Mouse (Mus musculus) liver, adult 2 months (tissue): ENCODE measurements around the gene Phip. TPM values are rescaled to one million over a fixed set of nuclear protein-coding genes. Genes with fewer than 3 reads are reported as not detected.
A peak's percentile ranks its signal among the peaks of the same experiment; 100 is the strongest.

Source experiments
- DNase-seq: peaks from one replicate; pipeline ENCODE4 v3.0.0-alpha.2; 2011; ENCODE audit warnings: low read depth, low spot score; ENCODE audit errors: extremely low read depth
- H3K27ac ChIP-seq: fragments of 200-500 bp; replicated peaks from 2 replicates; pipeline ENCODE4 v1.5.1; 2012; ENCODE audit warnings: low read depth, mild to moderate bottlenecking, control low read depth, inconsistent platforms, low read length; ENCODE audit not compliant: insufficient read depth
- H3K27me3 ChIP-seq: fragments of 200-500 bp; 2 replicates; pipeline ENCODE4 v1.6.1; 2012; ENCODE audit warnings: mild to moderate bottlenecking, moderate library complexity, low read length, inconsistent platforms; ENCODE audit not compliant: control insufficient read depth, insufficient read depth
- H3K36me3 ChIP-seq: fragments of 200-500 bp; 2 replicates; pipeline ENCODE4 v1.6.1; 2012; ENCODE audit warnings: low read length, inconsistent platforms; ENCODE audit not compliant: control insufficient read depth, insufficient read depth
- H3K4me1 ChIP-seq: fragments of 200-500 bp; 2 replicates; pipeline ENCODE4 v1.6.1; 2011; ENCODE audit warnings: low read length; ENCODE audit not compliant: control insufficient read depth, insufficient read depth
- H3K4me3 ChIP-seq: fragments of 200-500 bp; 2 replicates; pipeline ENCODE4 v1.5.1; 2011; ENCODE audit warnings: low read depth, mild to moderate bottlenecking, control low read depth, low read length, moderate library complexity; ENCODE audit not compliant: insufficient read depth
- H3K79me2 ChIP-seq: fragments of 200-500 bp; 2 replicates; pipeline ENCODE4 v1.6.1; 2012; ENCODE audit warnings: inconsistent platforms, mild to moderate bottlenecking, low read length, moderate library complexity; ENCODE audit not compliant: control insufficient read depth, insufficient read depth
- H3K9ac ChIP-seq: fragments of 200-500 bp; 2 replicates; pipeline ENCODE4 v1.6.1; 2012; ENCODE audit warnings: low read depth, mild to moderate bottlenecking, control low read depth, inconsistent platforms, low read length
- CTCF ChIP-seq: fragments of 200-500 bp; IDR thresholded peaks from 2 replicates; pipeline ENCODE4 v1.5.1; 2011; ENCODE audit warnings: low read depth, low read length, control low read depth
- POLR2A ChIP-seq: fragments of 200-500 bp; IDR thresholded peaks from 2 replicates; pipeline ENCODE4 v1.6.1; 2011; ENCODE audit warnings: low read length, control low read depth; ENCODE audit not compliant: insufficient read depth; ENCODE audit errors: extremely low read depth
- WGBS: fragments of 180-500 bp; shearing (Covaris S2); methylation state at CpG from one replicate; pipeline ENCODE4 v1.1.7; 2018; 5-methylcytosine and 5-hydroxymethylcytosine counted together
- polyA plus RNA-seq: library from polyadenylated mRNA; depleted of rRNA; stranded (reverse); fragments of >200 nt; gene quantifications from 2 replicates; pipeline ENCODE4 v1.2.3, GENCODE M21; 2012
- total RNA-seq: library from RNA; depleted of rRNA; stranded (reverse); fragments of >200 nt; gene quantifications from 2 replicates; pipeline ENCODE4 v1.2.3, GENCODE M21; 2014

Phip gene
- total and polyA plus RNA-seq, 2 experiments, result 1.1 to 25.1 TPM

DNA sequence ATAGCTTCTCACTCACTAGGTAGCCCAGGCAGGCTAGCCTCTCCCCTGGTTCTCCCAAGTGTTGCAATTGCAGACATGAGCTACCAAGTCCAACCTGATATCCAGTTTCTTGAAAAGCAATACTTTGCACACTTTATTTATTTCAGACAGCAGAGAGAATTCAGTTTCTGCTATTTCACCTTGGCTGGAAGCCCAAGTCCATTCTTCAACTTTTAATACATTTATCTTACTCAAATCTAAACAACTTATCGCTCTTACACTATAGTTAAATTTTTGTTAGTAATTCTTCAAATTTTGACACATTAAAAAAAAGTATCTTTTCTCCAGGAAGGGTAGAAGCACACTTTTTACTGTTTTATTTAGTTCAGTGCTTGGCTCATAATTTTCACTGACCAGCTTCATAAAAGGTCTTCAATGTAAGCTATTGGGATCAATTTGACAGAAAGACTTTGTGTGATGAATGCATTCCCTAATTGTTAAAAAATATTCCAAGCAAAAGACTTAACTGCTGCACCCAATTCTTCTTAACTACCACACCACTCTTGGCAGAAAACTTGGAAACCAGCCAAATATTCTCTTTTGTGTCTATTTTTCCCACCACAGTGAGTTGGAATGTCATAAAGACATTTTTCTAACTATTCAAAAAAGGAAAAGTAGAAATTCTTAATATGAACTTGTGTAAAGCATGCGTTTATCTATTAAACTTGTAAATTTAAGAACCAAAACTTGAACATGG, 22.6 kb upstream of the Phip start:
- Histone ChIP-seq H3K4me3 (no peak overlapping the region), H3K36me3 (no peaks in the 10 kb centered on the region), H3K4me1 (no peaks in the 10 kb centered on the region), H3K9ac (no peak overlapping the region), H3K79me2 (no peaks in the 10 kb centered on the region), H3K27ac (no peak overlapping the region), H3K27me3 (no peaks in the 10 kb centered on the region)
- no peak for DNase-seq
- TF ChIP-seq CTCF (no peak), POLR2A (no peak)
- WGBS, result 90% methylated on average over 2 of the region's 2 CpGs

DNA sequence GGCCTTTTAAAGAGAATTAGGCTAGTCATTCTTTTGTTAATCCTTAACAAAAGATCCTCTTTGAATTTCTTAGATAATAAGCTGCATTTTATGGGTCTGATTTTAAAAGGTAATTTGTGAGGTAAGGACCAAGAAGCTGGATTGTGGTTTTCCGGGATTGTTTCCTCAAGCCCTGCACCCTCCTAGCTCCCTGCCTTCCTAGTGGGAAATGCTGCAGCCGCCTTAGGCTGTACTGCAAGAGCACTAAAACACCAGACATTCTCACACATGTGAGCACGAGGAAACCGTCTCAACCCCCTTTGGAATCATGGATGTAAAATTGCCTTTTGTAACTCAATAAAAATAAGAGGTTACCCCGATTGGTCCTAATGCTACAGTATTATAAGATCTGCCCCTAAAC, 1.6 kb upstream of the Phip start:
- Histone ChIP-seq H3K27ac (no peak overlapping the region), H3K36me3 (no peaks in the 10 kb centered on the region), H3K9ac (no peak overlapping the region), H3K4me3 (no peak overlapping the region), H3K27me3 (no peaks in the 10 kb centered on the region), H3K79me2 (peaks cover 4% of the 10 kb centered on the region; the same call in 1 of the 2 replicates), H3K4me1 (peaks cover 6% of the 10 kb centered on the region)
- TF ChIP-seq CTCF, result no peak
- TF ChIP-seq POLR2A, result no peak
- DNase-seq, result no peak
- 68% methylated on average over 5 of the region's 5 CpGs for WGBS

DNA sequence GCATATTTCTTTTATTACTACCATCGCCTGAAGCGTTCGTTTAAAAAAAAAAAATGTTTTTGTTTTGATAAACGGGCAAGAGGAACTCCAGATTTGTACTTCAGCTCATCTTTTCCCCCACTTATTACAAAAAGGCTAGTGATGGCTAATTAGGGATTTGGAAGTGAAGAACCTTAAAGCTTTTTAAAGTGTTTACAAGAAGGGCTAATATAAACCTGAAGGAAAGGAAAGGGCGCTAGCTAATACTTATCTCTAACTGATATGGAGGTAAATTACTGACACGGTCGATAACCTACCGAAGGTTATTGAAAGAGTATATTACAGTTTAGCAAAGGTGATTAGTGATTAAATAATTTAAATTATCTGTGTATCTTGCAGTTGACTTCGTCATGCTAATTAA, 903 bp upstream of the Phip start:
- Histone ChIP-seq H3K4me1 (peaks cover 9% of the 10 kb centered on the region), H3K4me3 (peak overlapping the region; percentile 68), H3K27ac (no peak overlapping the region), H3K27me3 (no peaks in the 10 kb centered on the region), H3K36me3 (no peaks in the 10 kb centered on the region), H3K9ac (no peak overlapping the region), H3K79me2 (peaks cover 4% of the 10 kb centered on the region; the same call in 1 of the 2 replicates)
- no peak for DNase-seq
- 2% methylated on average over 9 of the region's 9 CpGs for WGBS
- TF ChIP-seq POLR2A, result no peak
- TF ChIP-seq CTCF, result no peak

DNA sequence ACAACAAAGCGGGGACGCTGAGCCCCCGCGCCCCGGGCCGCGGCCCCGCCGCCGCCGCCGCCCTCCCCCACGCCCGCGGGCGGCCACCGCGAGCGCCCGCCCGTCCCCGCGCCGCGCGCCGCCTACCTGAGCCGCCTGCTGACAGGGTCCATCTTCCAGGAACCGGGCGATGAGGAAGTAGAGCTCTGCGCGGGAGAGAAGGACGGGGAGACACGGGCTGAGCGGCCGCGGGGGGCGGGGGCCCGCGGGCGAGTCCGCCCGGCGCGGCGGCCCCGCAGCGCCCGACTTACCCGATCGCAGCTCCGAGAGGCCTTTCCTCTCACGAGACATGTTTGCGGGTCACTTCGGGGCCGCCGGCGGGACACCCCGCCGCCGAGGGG, 364 bp downstream of the Phip start:
- peaks cover 3% of the 10 kb centered on the region; the same call in 1 of the 2 replicates for H3K36me3 ChIP-seq
- no peaks in the 10 kb centered on the region for H3K27me3 ChIP-seq
- TF ChIP-seq CTCF (no peak), POLR2A (no peak)
- H3K4me3 ChIP-seq, result peak overlapping the region; percentile 68
- peak overlapping the region; percentile 96 for H3K9ac ChIP-seq
- H3K27ac ChIP-seq, result peak overlapping the region; percentile 90
- WGBS, result under 1% methylated on average over 42 of the region's 61 CpGs
- DNase-seq, result no peak
- peaks cover 6% of the 10 kb centered on the region; the same call in 1 of the 2 replicates for H3K79me2 ChIP-seq
- H3K4me1 ChIP-seq, result peaks cover 9% of the 10 kb centered on the region

DNA sequence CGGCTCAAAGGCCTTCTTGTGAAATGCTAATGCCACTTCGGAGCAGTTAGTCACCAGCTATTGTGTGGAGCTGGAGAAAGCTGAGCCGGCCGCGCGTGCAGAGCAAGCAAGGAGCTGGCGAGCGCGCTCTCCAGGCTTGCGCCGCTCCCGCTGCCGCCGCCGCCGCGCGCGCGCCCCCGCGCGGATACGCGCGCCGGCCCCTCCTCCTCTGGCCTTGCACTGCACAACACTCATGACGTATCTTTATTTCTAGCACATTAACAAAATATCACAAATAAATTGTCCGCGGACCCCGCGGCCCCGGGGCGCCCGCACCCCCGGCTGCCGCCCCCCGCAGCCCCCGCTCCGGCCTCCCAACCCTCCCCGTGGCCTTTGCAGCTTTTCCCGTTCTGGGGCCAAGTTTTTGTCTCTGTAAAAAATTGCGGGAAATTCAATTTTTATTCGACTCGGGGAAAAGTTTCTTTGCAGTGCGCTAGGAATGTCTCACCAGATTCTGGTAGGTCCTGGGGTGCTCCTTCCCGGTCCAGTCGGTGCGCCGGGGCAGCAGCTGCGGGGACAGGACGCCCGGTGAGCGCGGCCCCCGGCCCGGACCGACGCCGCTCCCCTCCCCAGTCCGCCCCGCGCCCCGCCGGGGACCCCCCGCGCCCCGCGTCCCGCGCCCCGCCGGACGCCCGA, 992 bp downstream of the Phip start:
- Histone ChIP-seq H3K36me3 (peaks cover 3% of the 10 kb centered on the region; the same call in 1 of the 2 replicates), H3K4me1 (peaks cover 9% of the 10 kb centered on the region), H3K4me3 (peak overlapping the region; percentile 68), H3K9ac (peak overlapping the region; percentile 96), H3K27me3 (no peaks in the 10 kb centered on the region), H3K79me2 (peaks cover 6% of the 10 kb centered on the region; the same call in 1 of the 2 replicates), H3K27ac (peak overlapping the region; percentile 62; the same call in 1 of the 2 replicates)
- 1% methylated on average over 75 of the region's 75 CpGs for whole genome bisulfite sequencing
- TF ChIP-seq POLR2A (no peak), CTCF (no peak)
- peak; percentile 78 for DNase-seq
